Mouse (Mus musculus): ENCODE results near the gene Nr2c2.
"Not testable (repeated sequence)": the region's sequence is repeated elsewhere in the genome, so short reads cannot be mapped to it uniquely, and the experiment has no call there.

Gene Nr2c2

DNA sequence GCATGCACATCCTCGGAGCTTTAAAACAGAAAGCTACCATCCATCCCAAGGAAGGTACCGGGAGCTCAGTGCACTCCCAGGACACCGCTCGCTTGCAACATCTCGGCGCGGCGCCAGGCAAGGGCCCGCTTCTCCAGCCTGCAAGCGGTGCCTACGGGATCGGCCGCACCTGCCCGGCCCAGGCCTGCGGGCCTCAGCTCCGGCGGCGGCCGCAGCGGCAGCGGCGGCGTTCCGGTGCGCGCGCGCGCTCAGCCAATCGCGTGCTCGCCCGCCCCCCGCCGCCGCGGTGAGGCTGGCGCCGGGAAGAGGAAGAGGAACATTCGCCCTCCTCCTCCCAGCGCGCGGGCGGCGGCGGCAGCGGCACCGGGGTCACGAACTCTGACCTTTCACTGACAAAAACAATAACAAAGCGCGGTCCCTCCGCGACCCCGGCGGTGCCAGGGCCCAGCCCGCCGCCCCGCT, at the start of gene Nr2c2:
TSS of gene Nr2c2 (plus strand) at position 261 of the 462 bp plus-strand sequence.
- peak; percentile 74 to 76 for DNase-seq (ENCODE audit: low spot score in 2 of 2)

- no peak for DNase-seq (ENCODE audit: low spot score in 2 of 2)
Observed at GRCm38 (mm10) chr6:92042055-92042454, 49.1 kb upstream of the Nr2c2 start.

DNA sequence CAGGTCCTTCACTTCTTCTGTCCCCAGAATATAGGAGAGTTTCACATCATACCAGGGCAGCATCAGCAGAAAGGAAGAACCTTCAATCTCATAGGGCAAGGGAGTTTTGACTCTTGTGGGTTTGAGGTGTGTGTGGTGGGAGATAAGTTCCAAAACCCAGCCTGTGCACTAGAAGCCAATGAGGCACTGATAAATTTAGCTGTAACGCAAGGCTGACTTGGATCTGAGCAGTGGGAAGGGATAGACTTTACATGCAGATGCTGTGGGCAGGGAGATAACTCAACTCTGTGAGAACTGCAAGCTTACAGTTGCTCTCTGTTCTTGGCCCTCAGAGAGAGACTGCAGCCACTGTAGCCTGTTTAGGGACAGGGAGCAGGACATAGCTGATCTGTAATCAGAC, 48.3 kb upstream of the Nr2c2 start:
- no peak for DNase-seq (ENCODE audit: low spot score in 2 of 2)

DNA sequence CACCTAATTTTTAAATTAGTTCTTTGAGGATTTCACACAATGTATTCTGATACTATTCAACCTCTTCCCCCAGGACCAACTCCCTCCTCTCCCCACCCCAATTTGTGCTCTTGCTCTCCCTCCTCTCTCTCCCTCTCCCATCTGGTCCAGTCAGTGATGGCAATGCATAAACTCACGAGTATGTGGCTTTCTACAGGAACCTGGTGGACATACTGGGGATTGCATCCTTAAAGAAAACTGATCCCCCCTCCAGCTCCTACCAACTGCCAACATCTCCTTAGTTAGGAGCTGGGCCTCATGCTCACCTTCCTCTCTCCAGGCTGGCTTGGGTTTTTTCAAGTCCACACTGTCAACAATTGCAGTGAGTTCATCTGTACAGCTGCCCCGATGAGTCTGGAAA, 33.4 kb upstream of the Nr2c2 start:
- DNase-seq (ENCODE audit: low spot score in 2 of 2), result no peak

GRCm38 (mm10) chr6:92061725-92062124, 29.5 kb upstream of the Nr2c2 start:
- DNase-seq (ENCODE audit: low spot score in 2 of 2), result no peak

DNA sequence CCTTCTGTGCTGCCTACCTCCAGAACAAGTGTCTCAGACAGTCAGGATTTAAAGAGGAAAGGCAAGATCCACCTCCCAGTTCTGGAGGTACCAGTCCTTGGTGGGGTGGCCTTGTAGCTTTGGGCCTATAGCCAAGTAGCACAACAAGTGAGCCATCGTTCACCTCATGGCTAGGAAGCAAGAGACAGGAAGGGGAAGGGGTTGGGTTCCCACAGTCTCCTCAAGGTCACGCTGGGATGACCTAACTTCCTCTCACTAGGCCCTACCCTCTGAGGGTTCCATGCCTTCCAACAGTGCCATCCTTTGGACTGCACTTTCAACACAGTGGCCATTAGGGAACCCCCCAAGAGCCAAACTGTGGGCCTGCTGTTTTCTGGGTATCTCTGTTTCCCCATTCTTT, 27.7 kb upstream of the Nr2c2 start:
- DNase-seq (ENCODE audit: low spot score in 2 of 2), result no peak

DNA sequence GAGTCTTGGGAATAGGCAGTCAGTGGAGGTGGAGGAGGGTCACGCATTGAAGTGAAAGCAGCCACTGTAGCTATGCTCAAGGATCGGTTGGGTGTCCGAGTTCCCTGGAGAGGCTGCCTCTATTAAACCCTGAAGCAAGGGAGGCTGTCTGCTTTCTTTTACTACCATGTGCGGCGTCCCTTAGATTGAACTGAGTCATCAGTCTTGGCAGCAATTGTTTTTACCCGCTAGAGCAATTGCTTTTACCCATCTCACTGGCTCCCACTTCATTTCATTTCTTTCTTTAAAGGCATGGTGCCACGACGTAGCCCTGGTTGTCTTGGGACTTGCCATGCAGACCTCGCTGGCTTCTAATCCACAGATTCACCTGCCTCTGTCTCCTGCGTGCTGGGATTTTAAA, 27.1 kb upstream of the Nr2c2 start:
- no peak for DNase-seq (ENCODE audit: low spot score in 2 of 2)

DNA sequence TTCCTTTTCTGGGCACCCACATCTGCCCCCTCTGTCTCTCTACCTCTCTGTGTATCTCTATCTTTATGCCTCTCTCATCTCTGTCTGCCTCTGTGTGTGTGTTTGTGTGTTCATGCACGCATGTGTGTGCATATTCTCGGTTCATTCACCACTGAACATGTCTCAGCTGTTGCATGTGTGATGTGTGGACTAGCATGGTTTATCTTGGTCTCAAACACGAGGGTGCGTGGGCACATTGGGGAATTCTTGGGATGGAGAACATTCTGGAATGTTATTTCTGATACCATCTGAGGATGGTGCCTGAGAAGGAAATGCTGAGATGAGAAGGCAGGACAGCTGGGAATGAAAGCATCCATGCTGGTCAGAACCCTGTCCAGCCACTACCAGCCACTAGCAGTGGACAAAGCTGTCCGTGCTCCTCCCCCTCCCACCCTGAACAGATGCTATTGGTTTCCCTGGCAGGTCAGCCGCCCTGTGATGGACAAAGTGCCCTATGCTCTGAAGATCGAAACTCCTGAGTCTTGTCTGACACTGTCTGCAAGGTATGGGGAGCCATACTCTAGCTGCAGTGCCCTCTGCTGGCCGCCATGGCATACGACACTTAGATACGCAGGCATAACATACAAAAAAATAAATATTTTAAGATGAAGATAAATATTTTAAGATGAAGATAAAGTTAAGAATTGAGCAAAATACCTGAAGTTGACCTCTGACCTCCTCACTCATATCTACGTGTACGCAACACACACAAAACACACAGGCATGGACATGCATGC, 25.3 kb upstream of the Nr2c2 start:
- DNase-seq (ENCODE audit: low spot score in 2 of 2), result no peak

DNA sequence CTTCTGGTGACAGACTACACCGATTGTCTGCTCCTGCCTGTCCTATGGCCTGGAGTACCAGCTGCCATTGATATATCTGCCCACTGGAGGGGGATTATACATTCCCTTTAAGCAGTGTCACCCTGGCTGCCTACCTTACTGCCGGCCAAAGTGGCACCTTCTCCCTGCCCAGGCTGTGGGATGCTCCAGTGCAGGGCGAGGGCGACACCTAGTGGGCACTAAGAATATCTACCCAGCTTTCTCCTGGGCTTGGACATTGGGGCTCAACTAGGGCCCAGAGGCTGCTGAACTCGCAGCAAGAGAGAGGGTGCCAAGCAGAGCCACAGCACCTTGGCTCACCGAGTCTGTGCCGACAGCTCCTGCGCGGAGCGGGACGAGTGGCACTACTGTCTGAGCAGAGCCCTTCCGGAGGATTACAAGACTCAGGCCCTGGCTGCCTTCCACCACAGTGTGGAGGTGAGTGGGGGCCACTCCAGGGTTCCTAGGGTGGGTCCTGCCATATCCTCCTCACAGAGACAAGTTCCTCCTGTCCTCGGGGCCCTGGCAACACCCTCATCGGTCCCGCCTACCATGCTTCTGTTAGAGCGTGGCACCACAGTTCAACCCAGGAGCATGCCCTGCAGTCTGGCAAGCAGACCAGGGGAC, 23.9 kb upstream of the Nr2c2 start:
- peak; percentile 53 to 63 for DNase-seq (ENCODE audit: low spot score in 2 of 2)

DNA sequence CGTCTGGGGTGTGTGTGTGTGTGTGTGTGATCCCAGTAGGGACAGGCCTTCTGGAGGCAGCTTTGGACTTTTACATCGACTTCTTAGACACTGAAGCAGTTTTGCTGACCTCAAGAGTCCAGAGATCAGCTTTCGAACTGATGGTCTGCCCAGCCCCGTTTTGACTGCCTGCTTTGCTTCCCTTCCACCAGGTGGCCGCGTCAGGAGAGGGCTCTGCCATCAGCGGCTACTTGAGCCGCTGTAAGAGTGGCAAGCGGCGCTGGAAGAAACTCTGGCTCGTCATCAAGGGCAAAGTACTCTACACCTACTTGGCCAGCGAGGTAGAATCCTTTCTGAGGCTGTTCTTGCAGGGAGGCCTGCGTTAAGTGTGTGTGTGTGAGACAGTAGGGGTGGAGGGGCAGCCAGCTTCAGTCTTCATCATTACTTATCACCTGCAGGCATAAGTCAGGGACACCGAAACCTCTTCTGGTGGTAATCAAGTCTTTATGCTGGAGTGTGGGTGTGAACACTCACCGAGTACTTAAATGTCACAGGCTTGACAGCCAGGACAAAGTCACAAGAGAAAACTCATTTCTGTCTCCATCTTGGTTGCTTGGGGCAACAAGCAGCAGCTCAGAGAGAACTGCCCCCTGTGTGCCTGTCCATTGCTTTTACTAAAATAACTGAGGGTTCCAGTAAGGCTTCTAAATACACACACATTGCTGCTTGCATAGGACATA, 19.9 kb upstream of the Nr2c2 start:
- no peak for DNase-seq (ENCODE audit: low spot score in 2 of 2)

- no peak for DNase-seq (ENCODE audit: low spot score in 2 of 2)
Observed at GRCm38 (mm10) chr6:92080730-92081129, 10.5 kb upstream of the Nr2c2 start.

DNA sequence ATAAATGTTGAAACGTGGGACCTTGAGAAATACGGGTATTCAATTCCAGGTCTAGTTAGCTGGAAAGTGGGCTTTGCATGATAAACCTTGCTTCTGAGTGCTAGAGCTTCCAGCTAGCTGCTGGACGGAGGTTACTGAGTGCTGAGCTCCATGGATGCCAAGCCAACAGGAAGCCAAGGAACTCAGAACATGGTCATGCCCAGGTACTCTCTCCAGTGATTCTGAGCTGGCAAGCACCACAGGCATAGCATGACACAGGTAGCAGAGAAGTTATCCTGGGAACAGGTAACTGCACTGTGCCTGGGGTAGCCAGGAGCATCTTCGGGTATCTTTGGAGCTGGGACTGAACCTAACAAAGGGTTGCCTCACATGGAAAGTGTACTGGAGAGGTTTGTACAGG, 8.4 kb upstream of the Nr2c2 start:
- DNase-seq (ENCODE audit: low spot score in 2 of 2), result no peak

- no peak for DNase-seq (ENCODE audit: low spot score in 2 of 2)
Observed at GRCm38 (mm10) chr6:92084932-92085331, 6.3 kb upstream of the Nr2c2 start.

DNA sequence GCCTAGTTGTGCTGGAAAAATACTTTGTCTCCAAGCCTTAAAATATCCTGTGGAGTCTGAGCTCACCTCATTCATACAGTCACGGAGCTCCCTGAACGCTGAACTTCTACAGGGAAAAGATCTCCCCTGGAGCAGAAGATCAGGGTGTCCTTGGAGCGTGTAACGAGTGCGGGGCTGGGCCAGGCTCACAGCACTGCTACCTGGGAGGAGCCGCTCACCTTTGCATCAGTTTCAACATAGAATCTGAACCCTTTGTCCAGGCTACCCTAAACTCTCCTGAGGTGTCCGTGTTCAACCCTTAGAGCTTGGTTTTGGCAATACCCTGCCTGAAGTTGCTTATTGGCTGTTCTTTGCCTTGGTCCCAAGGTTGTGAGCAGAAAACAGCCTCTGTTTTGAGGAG, 2.0 kb upstream of the Nr2c2 start:
- not testable (repeated sequence) for DNase-seq (ENCODE audit: low spot score in 2 of 2)

DNA sequence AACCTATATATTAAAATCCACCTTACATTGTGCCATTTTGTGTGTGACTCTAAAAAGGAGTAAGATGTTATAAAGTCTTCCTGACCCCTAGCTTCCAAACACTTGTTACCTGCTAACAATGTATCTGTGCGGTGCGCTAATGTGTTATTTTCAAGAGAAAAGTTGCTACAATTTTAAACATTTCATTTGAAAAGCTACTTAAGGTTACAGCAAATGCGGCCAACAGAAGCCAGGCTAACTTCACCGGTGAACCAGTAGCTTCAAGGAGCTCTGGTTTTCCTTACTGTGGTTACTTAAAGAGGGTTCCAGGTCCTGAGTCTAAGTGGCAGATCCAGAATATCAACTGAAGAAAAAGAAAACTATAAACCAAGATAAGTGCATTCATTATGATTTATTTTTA, 1.2 kb upstream of the Nr2c2 start:
- no peak for DNase-seq (ENCODE audit: low spot score in 2 of 2)

GRCm38 (mm10) chr6:92090497-92090896, 693 bp upstream of the Nr2c2 start:
- DNase-seq (ENCODE audit: low spot score in 2 of 2), result no peak

DNA sequence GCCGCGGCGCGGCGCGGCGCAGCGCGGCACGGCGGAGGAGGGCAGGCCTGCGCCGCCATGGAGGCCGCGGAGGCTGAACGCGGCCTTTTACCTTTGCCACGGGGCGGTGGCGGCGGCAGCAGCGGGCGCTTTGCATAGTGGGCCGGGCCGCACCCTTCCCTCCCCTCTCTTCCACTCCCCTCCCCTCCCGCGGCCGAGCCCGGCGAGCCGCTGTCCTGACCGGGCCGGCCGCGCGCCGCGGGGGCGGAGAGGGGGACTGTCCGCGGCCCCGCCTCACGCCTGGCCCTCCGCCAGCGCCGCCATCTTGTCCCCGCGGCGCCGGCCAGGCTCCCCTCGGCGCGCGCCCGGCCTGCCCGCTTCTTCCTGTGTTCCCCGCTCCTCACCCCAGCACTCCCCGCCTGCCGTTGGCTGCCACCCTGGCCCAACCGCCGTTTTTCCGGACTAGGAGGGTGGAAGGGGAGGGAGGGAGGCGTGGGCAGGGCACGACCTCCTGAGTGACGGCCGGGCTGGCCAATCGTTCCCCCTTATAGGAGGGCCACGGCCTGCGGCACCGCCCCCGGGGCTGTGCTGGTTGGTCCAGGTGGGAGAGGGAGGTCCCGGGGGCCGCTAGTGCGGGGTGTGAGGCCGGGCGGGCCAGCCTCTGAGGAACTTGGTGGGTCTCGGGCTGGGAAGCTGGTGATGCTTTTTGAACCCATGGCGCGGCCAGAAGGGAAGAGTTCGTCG, 738 bp downstream of the Nr2c2 start:
- DNase-seq (ENCODE audit: low spot score in 2 of 2), result peak; percentile 100

DNA sequence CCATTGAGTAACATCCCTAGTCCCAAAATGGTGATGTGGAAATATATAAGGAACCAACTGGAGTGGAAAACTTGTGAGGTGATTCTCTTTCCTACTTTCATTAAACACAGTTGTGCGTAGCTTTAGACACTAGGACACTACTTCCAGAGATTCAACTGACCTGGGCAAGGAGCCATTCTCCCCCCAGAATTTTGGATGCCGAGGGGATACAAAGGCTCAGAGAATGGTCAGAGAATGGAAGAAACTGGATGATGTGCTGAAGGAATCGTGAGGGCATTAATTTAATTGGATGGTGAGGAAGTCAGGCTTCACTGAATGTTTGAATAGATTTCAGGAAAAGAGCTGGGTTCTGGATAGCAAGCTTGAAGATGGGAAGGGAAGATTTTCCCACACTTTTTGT, 1.5 kb downstream of the Nr2c2 start:
- DNase-seq (ENCODE audit: low spot score in 2 of 2), result no peak

DNA sequence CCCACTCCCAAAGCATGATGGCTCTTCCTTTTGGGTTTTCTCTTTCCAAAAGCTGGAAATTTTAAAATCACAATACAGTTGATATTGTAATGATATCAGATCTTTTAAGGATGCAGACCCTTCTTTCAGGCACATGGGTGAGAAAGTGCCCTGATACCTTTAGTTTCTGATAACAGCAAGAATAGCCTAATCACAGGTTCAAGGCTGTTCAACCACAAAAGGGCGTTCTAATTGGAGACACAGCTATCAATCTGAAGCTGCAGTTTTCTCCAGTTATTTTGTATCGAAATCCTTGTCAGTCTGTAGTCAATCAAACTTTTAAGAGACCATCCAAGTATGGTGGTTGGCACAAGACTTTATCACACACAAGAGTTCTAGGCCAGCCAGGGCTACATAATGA, 2.7 kb downstream of the Nr2c2 start:
- no peak for DNase-seq (ENCODE audit: low spot score in 2 of 2)

GRCm38 (mm10) chr6:92100679-92101360, 9.6 kb downstream of the Nr2c2 start:
- no peak for DNase-seq (ENCODE audit: low spot score in 2 of 2)

DNA sequence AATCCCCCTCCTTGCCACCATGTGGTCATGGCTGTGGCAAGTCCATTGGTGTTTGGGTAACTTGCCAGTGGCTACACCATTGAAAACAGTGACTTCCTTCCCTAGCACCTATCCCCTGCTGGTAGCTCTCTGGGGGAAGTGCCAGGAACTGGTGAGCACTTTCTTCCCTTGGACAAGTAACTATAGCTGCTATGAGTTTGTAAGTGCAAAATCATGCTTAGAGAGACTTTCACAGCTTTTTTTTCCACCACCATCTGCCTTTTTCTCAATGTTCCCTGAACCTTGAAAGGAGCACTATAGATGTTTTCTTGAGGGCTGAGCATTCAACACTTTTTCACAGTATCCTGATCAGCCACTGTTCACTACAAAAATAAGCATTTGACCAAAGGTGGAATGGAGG, 33.4 kb downstream of the Nr2c2 start:
- DNase-seq (ENCODE audit: low spot score in 2 of 2), result no peak

All from frontal cortex, postnatal 25 days (tissue).